Mouse (Mus musculus) heart, adult 2 months (tissue): ENCODE measurements around the gene Mgp. TPM values are rescaled to one million over a fixed set of nuclear protein-coding genes. Genes with fewer than 3 reads are reported as not detected.

Experiments
- DNase-seq, 2 experiments: peaks; one replicate each; pipeline ENCODE4 v3.0.0; 2021
- H3K27ac ChIP-seq: fragments of 200-600 bp; 2 replicates; pipeline ENCODE4 v1.8.1; 2022
- H3K27me3 ChIP-seq: fragments of 200-500 bp; 2 replicates; pipeline ENCODE4 v1.6.1; 2012; ENCODE audit warnings: mild to moderate bottlenecking, low read length, inconsistent platforms, mixed read lengths; ENCODE audit not compliant: control insufficient read depth, insufficient read depth
- H3K36me3 ChIP-seq: fragments of 200-500 bp; 2 replicates; pipeline ENCODE4 v1.6.1; 2012; ENCODE audit warnings: low read length, inconsistent platforms; ENCODE audit not compliant: control insufficient read depth, insufficient read depth
- H3K4me1 ChIP-seq: fragments of 200-500 bp; 2 replicates; pipeline ENCODE4 v1.6.1; 2011; ENCODE audit warnings: low read length; ENCODE audit not compliant: control insufficient read depth, insufficient read depth
- H3K4me3 ChIP-seq: fragments of 200-600 bp; 2 replicates; pipeline ENCODE4 v1.8.1; 2022
- H3K79me2 ChIP-seq: fragments of 200-500 bp; replicated peaks from 2 replicates; pipeline ENCODE4 v1.6.1; 2012; ENCODE audit warnings: mild to moderate bottlenecking, inconsistent platforms, low read length, moderate library complexity, mixed read lengths; ENCODE audit not compliant: control insufficient read depth, insufficient read depth
- H3K9ac ChIP-seq: fragments of 200-500 bp; 2 replicates; pipeline ENCODE4 v1.6.1; 2012; ENCODE audit warnings: low read depth, mild to moderate bottlenecking, control low read depth, inconsistent platforms, low read length, mixed read lengths
- CTCF ChIP-seq: fragments of 200-600 bp; IDR thresholded peaks from 2 replicates; pipeline ENCODE4 v1.8.1; 2022; ENCODE audit warnings: antibody characterized with exemption, mild to moderate bottlenecking, moderate library complexity
- EP300 ChIP-seq: fragments of 200-500 bp; IDR thresholded peaks from 2 replicates; pipeline ENCODE4 v1.6.1; 2011; ENCODE audit warnings: low read depth, low read length, control low read depth; ENCODE audit not compliant: insufficient read depth
- POLR2A ChIP-seq: fragments of 200-500 bp; IDR thresholded peaks from 2 replicates; pipeline ENCODE4 v1.6.1; 2011; ENCODE audit warnings: mild to moderate bottlenecking, low read depth, low read length, control low read depth; ENCODE audit not compliant: insufficient read depth
- WGBS: fragments of 180-500 bp; shearing (Covaris S2); methylation state at CpG from one replicate; pipeline ENCODE4 v1.1.7; 2018; 5-methylcytosine and 5-hydroxymethylcytosine counted together
- intact Hi-C: fragments of 180-260 bp; cut with DNase I; formaldehyde crosslinking; loops from one replicate; pipeline ENCODE4 v1.15.1; 2025
- polyA plus RNA-seq: library from polyadenylated mRNA; depleted of rRNA; stranded (reverse); fragments of >200 nt; gene quantifications from 2 replicates; pipeline ENCODE4 v1.2.3, GENCODE M21; 2012; rRNA removed
- total RNA-seq, 2 experiments: library from RNA; stranded (reverse); gene quantifications; 2 replicates each; pipeline ENCODE4 v1.2.3; 2021

The Mgp gene
- total and polyA plus RNA-seq, 3 experiments = 409 to 1,296 (median 433) TPM

DNA sequence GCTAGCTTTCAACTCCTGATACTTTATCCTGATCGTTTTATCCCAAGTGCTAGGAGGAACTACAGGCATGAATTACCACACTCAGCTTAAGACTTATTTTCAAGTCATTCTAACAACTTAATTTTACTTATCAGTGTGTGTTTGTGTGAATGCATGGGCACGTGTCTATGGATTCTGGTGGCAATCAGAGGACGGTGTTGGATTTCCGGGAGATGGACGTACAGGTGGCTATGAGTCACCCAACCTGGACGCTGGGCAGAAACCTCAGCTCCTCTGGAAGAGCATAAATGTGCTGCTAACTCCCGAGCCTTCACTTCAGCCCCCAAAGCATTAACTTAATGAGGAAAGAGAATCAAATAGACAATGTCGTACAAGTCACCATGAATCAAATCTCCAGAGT is 50.6 kb downstream of the Mgp start:
- Histone ChIP-seq H3K36me3 (peaks cover 9% of the 10 kb centered on the region), H3K9ac (no peak overlapping the region), H3K27ac (no peak overlapping the region), H3K27me3 (no peaks in the 10 kb centered on the region), H3K79me2 (peaks cover 2% of the 10 kb centered on the region), H3K4me1 (peaks cover 1% of the 10 kb centered on the region), H3K4me3 (no peak overlapping the region)
- TF ChIP-seq POLR2A = no peak
- TF ChIP-seq EP300 = no peak
- TF ChIP-seq CTCF = no peak
- WGBS = 80% methylated on average over 8 of the region's 8 CpGs
- no peak for DNase-seq
- intact Hi-C loops = loop anchor here (10.0 kb wide), 1 partner anchor 1810 kb away; the partner anchor contains the start of gene Ddx47

Other genes with a start within 250 kb of the Mgp start
- gene Plbd1, start 213.9 kb downstream of the Mgp start, total RNA-seq = 10 to 100 TPM; 48.8 to 53.5 TPM
- gene Plbd1, start 213.9 kb downstream of the Mgp start, polyA plus RNA-seq = 28.4 and 50.7 TPM in 2 replicates
- gene Gucy2c, start 94.1 kb downstream of the Mgp start, total RNA-seq = not detected
- gene Gucy2c, start 94.1 kb downstream of the Mgp start, polyA plus RNA-seq = not detected in 2 replicates
- 1 to 10 TPM; 5.9 to 6.5 TPM for gene Hist4h4, start 71.4 kb downstream of the Mgp start, total RNA-seq
- 0.16 and 0.56 TPM in 2 replicates for gene Hist4h4, start 71.4 kb downstream of the Mgp start, polyA plus RNA-seq
- gene H2afj, start 67.6 kb downstream of the Mgp start, total RNA-seq = 10 to 100 TPM; 29.4 to 30.1 TPM
- 24.6 and 49.4 TPM in 2 replicates for gene H2afj, start 67.6 kb downstream of the Mgp start, polyA plus RNA-seq
- 1 to 10 TPM in 1 of 2 experiments, under 1 TPM in 1; 0.44 to 1.8 TPM for gene BC049715, start 48.2 kb downstream of the Mgp start, total RNA-seq
- 0.59 and 0.61 TPM in 2 replicates for gene BC049715, start 48.2 kb downstream of the Mgp start, polyA plus RNA-seq
- gene Wbp11, start 47.6 kb downstream of the Mgp start, total RNA-seq = 10 to 100 TPM; 67.6 to 68.1 TPM
- gene Wbp11, start 47.6 kb downstream of the Mgp start, polyA plus RNA-seq = 28.7 and 28.9 TPM in 2 replicates
- not detected for gene Smco3, start 40.4 kb downstream of the Mgp start, total RNA-seq
- gene Smco3, start 40.4 kb downstream of the Mgp start, polyA plus RNA-seq = 0.04 TPM in 1 of 2 replicates, not detected in the other
- gene Art4, start 18.1 kb downstream of the Mgp start, total RNA-seq = 10 to 100 TPM; 16.3 to 19.6 TPM
- gene Art4, start 18.1 kb downstream of the Mgp start, polyA plus RNA-seq = 12.8 and 19.9 TPM in 2 replicates
- not detected for gene Erp27, start 46.4 kb upstream of the Mgp start, total RNA-seq
- 0.29 and 0.51 TPM in 2 replicates for gene Erp27, start 46.4 kb upstream of the Mgp start, polyA plus RNA-seq
- under 1 TPM in 1 of 2 experiments, not detected in 1; 0.30 TPM for gene Pde6h, start 48.0 kb upstream of the Mgp start, total RNA-seq
- gene Pde6h, start 48.0 kb upstream of the Mgp start, polyA plus RNA-seq = 0.04 and 0.26 TPM in 2 replicates
- gene Arhgdib, start 66.1 kb upstream of the Mgp start, total RNA-seq = 10 to 100 TPM; 24.0 to 30.4 TPM
- 41.7 and 57.6 TPM in 2 replicates for gene Arhgdib, start 66.1 kb upstream of the Mgp start, polyA plus RNA-seq